Mouse (Mus musculus) erythroblast, embryonic 14.5 days (primary cell): ENCODE measurements around the gene Dnajb13.

Experiments used
- GATA1 ChIP-seq: IDR thresholded peaks from 2 replicates; pipeline ENCODE4 v1.6.1; 2012; ENCODE audit warnings: low read length, inconsistent platforms, mixed read lengths
- TAL1 ChIP-seq: IDR thresholded peaks from 3 replicates; pipeline ENCODE4 v1.6.1; 2012; ENCODE audit warnings: low read length, inconsistent platforms, mixed read lengths

DNA sequence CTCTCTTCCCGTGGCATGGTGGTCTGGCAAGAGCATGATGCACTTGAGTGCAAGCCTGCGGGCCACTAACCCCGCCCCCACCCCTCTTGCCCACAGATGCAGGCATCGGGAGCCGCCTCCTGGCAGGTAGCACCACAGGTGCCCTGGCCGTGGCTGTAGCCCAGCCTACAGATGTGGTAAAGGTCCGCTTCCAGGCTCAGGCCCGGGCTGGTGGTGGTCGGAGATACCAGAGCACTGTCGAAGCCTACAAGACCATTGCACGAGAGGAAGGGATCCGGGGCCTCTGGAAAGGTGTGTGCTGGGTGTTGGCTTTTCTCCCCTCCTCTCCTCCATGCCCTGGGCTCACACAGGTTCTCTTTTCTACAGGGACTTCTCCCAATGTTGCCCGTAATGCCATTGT is 16.8 kb downstream of the Dnajb13 start:
- TF ChIP-seq GATA1 (no peak), TAL1 (no peak)
